Mouse (Mus musculus) cerebellum, postnatal 36 days (tissue): ENCODE results near the gene Slc25a11.

ENCODE experiments used
- DNase-seq, 2 experiments: peaks; one replicate each; pipeline ENCODE4 v3.0.0; 2021 to 2022; ENCODE audit warnings: mixed read lengths in 2 of 2

Slc25a11 gene

GRCm38 (mm10) chr11:70667271-70668150 lies 20.2 kb upstream of the Slc25a11 start:
- DNase-seq, result no peak

- no peak for DNase-seq
Measured at GRCm38 (mm10) chr11:70666687-70667086, 19.4 kb upstream of the Slc25a11 start.

GRCm38 (mm10) chr11:70664741-70665140 lies 17.5 kb upstream of the Slc25a11 start:
- no peak for DNase-seq

- DNase-seq, result no peak
Measured at GRCm38 (mm10) chr11:70663957-70664356, 16.7 kb upstream of the Slc25a11 start.

DNA sequence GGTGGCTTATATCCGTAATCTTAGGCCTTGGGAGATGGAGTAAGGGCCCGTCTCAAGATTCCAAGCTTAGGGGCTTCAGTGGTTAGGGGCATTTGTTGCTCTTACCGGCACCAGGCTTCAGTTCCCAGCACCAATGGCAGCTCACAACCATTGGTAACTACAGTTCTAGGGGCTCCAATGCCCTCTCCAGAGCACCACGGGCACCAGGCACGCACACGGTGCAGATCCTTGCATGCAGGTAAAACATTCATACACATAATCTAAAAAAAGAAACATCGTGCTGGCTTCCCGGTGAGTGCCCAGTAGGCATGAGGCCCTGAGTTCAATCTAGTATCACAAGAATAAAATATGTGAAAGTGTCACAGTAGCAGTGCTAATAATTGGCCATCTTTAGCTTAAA lies 15.8 kb upstream of the Slc25a11 start:
- no peak for DNase-seq

GRCm38 (mm10) chr11:70660571-70660970 lies 13.3 kb upstream of the Slc25a11 start:
- DNase-seq, result no peak

GRCm38 (mm10) chr11:70658942-70659341 lies 11.7 kb upstream of the Slc25a11 start:
- no peak for DNase-seq

GRCm38 (mm10) chr11:70658521-70658920 lies 11.2 kb upstream of the Slc25a11 start:
- no peak for DNase-seq

DNA sequence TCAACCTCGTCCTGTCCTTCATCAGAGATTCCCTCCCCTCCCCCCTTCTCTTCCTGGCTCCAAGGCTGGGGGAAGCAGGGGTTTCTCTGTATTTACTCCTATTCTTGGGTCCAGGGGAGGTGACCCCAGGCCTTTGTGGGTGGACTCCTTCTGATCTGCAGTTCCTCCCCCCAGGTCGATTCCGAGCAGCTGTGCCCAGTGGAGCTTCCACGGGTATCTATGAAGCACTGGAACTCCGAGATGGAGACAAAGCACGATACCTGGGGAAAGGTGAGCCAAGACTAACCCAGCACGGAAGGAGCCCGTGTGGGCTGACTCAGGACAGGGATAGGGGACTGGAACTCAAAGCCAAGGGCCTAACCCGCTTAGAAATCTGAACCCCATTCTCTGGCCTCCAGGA lies 10.7 kb upstream of the Slc25a11 start:
- DNase-seq, result no peak

DNA sequence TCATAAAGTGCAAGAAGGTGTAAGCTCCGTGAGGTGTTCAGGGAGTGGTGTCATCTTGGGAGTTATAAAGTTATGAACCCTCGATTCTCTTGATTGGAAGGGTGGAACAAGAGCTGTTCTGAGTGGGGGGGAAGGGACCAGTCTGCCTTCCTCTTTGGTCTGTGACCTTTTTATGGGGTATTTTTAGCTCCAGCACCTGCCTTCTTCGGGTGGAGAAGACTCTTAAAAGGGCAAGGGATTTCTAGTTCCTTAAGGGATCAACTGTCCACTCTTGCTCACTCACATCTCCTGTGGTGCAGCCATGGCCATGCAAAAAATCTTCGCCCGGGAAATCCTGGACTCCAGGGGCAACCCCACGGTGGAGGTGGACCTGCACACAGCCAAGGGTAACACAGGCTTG lies 10.3 kb upstream of the Slc25a11 start:
- no peak for DNase-seq

GRCm38 (mm10) chr11:70656964-70657363 lies 9.7 kb upstream of the Slc25a11 start, which contains the start of gene Eno3:
Eno3 (plus strand) TSS chr11:70657202.
- no peak for DNase-seq

DNA sequence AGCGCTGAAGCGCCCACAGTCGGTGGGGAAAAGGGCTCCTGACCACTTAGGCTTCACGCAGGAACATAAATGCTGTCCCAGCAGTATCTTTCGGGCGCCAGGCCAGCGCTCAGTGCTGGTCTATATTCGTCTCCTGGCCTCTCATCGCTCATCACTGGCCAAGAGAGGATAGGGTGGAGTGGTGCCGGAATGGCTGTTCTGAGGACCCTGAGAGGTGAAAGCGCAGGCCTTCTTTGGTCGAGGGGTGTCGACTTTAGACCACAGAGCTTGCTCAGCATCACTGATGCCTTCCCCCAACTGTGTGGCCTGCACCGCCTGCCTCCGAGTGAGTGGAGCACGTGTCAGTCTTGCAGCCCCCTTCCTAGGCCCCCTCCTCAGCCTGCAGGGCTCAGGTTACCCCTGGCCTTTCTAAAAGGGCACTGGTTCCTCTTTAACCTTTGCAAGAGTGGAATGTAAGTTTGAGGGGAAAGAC lies 9.2 kb upstream of the Slc25a11 start:
- peak; percentile 46 to 52 for DNase-seq

GRCm38 (mm10) chr11:70655571-70656455 lies 8.5 kb upstream of the Slc25a11 start:
- DNase-seq, result peak in 1 of 2 experiments; percentile 36

- DNase-seq, result peak; percentile 81 to 87
Measured at GRCm38 (mm10) chr11:70654923-70655570, 7.8 kb upstream of the Slc25a11 start.

DNA sequence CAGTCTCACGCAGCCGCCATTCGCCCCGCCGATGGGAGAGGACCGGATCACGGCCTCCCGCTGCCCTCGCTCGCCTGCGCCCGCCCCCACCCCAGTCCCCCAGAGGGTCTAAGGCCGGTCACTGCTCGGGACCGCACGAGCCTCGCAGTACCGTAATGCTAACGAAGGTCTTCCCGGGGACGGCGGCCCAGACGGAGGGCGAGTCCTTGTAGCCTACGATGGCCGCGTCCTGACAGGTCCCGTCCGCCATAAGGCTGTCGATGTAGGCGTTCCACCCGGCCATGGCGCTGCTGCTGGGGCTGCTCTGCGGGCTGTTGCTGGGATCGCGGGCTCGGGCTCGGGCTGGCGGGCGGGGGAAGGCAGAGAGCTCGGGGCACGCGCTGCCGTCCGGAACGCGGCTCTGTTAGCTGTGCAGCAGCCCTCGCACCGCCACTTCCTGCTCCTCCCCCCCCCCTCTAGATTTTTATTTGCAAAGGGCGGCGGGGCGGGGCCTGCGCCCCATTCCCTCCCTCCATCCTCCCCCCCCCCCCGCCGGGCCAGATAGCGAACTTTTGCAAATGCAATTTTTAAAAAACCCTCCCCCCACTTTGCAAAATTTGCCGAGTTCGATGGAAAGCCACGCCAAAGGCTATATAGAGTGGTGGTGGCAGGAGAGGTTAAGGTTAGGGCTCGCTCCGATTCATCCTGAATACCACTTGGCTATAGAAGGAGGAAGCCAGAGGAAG lies 7.1 kb upstream of the Slc25a11 start, which contains the start of gene Pfn1:
TSS of gene Pfn1 (minus strand) at position 447 of the 725 bp plus-strand sequence.
- peak; percentile 71 to 80 for DNase-seq

DNA sequence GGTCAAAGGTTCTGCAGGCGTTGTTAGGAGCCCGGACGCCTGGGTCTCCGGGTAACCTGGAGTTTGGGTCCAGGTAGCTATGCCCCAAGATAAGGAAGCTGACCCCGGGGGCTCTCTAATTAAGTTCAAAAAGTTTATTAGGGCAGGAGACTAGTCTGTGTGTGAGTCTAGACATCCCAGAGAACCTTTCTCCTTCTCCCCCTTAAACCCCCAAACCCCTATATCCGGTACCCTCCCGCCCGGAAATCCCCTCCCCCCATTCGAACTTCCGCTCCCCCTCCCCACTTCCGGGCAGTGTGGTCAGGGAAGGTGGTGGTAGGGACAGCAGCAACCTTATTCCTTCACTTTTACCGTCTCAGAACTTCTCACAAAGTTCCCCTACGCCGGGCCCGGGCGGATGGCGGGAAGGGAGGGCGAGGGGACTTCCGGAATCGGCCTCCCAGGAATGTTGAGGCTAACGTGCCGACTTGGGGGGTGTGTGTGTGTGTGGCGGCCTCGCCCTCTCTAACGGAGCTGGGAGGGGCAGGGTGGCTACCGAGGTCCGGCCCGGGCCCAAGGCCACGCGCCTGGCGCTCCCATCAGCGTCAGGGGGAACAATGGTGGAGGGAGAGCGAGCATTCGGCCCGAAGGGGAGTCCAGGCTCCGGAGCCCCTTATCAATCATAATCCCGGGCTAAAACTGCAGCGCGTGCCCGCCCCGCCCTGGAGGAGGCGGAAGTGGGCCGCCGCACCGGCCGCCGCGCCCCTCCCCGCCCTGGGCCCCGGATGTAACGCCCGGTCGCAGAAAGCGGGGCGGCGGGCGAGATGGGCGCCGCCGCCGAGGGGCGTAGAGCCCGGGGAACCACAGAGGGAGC lies 6.3 kb upstream of the Slc25a11 start:
- peak; percentile 60 to 71 for DNase-seq

DNA sequence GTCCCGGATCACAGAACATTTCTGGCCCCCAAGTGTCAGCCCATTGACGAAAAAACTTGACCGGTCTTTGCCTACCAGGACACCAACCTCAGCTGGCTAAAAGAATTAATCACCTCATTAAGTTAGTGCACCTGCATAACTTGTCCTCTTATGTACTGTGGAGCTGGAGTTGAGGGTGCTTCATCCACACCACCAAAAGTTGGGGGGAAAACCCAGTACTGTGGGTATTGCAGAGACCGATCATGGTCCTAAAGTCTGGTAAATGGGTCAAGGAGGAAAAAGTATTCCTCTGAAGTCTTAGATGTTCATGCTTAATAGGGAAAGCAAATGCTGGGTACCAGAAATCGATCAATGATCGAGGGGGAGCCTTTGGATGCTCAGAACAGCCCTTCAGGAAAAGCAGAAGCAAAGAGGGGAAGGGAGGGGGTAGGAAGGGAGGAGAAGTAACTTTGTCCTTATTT lies 5.6 kb upstream of the Slc25a11 start:
- DNase-seq, result no peak

DNA sequence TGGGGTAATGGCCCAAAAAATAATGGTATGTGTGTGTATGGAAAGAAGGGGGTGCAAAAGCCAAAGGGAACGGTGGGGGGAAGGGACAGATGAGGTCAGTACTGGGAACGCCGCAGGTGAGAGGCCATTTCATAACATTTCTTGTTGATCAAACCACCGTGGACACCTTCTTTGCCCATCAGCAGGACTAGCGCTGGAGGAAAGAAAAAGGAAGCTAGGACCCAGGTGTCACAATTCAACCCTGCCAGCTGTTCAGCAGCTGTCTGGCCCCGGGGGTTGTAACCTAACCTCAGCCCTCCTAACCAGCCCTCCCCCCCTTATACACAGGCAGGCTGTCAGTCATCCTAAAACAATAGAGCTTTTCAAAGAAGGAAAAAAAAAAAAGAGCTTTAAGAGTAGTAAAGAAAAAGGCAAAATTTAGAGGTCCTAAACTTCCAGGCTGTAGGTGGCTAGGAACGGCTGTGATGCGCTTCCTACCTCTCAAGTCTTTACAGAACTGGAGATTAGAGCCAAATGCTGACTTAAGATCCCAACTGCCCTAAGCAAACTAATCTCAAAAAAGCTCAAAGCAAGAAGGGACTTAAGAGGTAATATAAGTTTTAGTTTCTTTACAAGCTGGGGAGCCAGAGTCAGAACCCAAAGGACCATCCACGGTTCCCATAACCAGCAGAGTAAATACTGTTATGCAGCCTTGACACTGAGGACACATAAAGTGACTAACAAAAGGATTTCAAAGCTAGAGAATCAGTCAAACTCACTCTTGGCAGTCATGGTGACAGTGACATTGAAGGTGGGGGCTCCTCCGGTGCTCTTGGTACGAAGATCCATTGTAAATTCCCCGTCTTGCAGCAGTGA lies 5.0 kb upstream of the Slc25a11 start:
- DNase-seq, result no peak

GRCm38 (mm10) chr11:70651391-70651790 lies 4.1 kb upstream of the Slc25a11 start:
- no peak for DNase-seq
